Mouse (Mus musculus): ENCODE measurements around the gene Rabif.
A peak's percentile ranks its signal among the peaks of the same experiment; 100 is the strongest.

Gene Rabif

GRCm38 (mm10) chr1:134555871-134556670 lies 61.6 kb downstream of the Rabif start:
- peak; percentile 32 for DNase-seq

- DNase-seq: peak; percentile 95
These were observed 62.3 kb downstream of the Rabif start for GRCm38 (mm10) chr1:134556671-134557218.
